Mouse (Mus musculus) heart, embryonic 11.5 days (tissue): ENCODE results near the gene Kat6b. TPM values are rescaled to one million over a fixed set of nuclear protein-coding genes. Genes with fewer than 3 reads are reported as not detected.

Source experiments
- ATAC-seq: fragments of 200-750 bp; cut with Nextera tagmentation; replicated peaks from 2 replicates; pipeline ENCODE4 v1.8.0; 2017; ENCODE audit warnings: moderate library complexity; ENCODE audit not compliant: insufficient number of reproducible peaks, low FRiP score, low TSS enrichment
- H3K27ac ChIP-seq: fragments of 300-500 bp; sonication (generic); 2 replicates; pipeline ENCODE4 v1.5.1; 2014; ENCODE audit warnings: mild to moderate bottlenecking, low read depth, low read length
- H3K27me3 ChIP-seq: fragments of 300-500 bp; sonication (generic); 2 replicates; pipeline ENCODE4 v1.6.1; 2014; ENCODE audit warnings: mild to moderate bottlenecking, low read length, mixed read lengths; ENCODE audit not compliant: control insufficient read depth, insufficient read depth
- H3K36me3 ChIP-seq: fragments of 300-500 bp; sonication (generic); 2 replicates; pipeline ENCODE4 v1.6.1; 2014; ENCODE audit warnings: mild to moderate bottlenecking, low read length, moderate library complexity, mixed read lengths; ENCODE audit not compliant: control insufficient read depth, insufficient read depth
- H3K4me1 ChIP-seq: fragments of 300-500 bp; sonication (generic); 2 replicates; pipeline ENCODE4 v1.6.1; 2014; ENCODE audit warnings: low read length; ENCODE audit not compliant: control insufficient read depth, insufficient read depth
- H3K4me2 ChIP-seq: fragments of 300-500 bp; sonication (generic); 2 replicates; pipeline ENCODE4 v1.6.1; 2014; ENCODE audit warnings: mild to moderate bottlenecking, moderate library complexity
- H3K4me3 ChIP-seq: fragments of 300-500 bp; sonication (generic); 2 replicates; pipeline ENCODE4 v1.5.1; 2014; ENCODE audit warnings: low read depth, low read length
- H3K9ac ChIP-seq: fragments of 300-500 bp; sonication (generic); 2 replicates; pipeline ENCODE4 v1.6.1; 2014; ENCODE audit warnings: mild to moderate bottlenecking, low read depth, low read length, moderate library complexity
- H3K9me3 ChIP-seq: fragments of 300-500 bp; sonication (generic); replicated peaks from 2 replicates; pipeline ENCODE4 v1.6.1; 2016; ENCODE audit warnings: low read length; ENCODE audit not compliant: control insufficient read depth
- WGBS: fragments of 180-500 bp; shearing (Covaris S2); extraction: QIAGEN DNeasy Blood & Tissue Kit; methylation state at CpG from one replicate; pipeline ENCODE4 v1.1.7; 2014; ENCODE audit not compliant: insufficient replicate concordance; 5-methylcytosine and 5-hydroxymethylcytosine counted together
- polyA plus RNA-seq: library from polyadenylated mRNA; unstranded; fragments of >200 nt; fragmentation: Nextera tagmentation; extraction: Ambion mirVana; gene quantifications from 2 replicates; pipeline ENCODE4 v1.2.1, GENCODE M21; 2014

Gene Kat6b
- polyA plus RNA-seq, 1 experiment from 2014 or later = 14.9 TPM

DNA sequence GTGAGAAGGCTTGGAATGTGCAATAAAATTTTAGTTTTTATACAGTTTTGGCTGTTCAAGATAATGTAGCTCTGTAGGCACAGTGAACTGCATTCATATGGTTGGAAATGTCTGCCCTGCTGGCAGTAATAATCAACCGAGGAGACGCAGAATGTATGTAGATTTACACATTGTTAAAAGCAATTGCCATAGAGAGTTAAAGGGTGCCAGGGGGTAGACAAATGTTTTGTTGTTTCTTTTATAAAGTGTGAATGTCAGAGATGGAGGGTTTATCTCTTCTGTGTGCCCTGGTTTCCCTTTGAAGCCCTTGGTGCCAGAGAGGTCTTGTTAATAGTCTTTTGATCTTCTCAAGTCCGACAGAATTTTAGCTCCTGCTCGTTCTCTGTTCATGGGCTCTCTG lies 127.7 kb downstream of the Kat6b start:
- no peak overlapping the region for H3K9ac ChIP-seq
- H3K4me3 ChIP-seq = no peak overlapping the region
- no peaks in the 10 kb centered on the region for H3K36me3 ChIP-seq
- no peak overlapping the region for H3K27ac ChIP-seq
- WGBS = 56% methylated on average over 4 of the region's 4 CpGs
- no peak overlapping the region for H3K4me2 ChIP-seq
- H3K27me3 ChIP-seq = no peaks in the 10 kb centered on the region
- peaks cover 10% of the 10 kb centered on the region for H3K4me1 ChIP-seq
- no peaks in the 10 kb centered on the region for H3K9me3 ChIP-seq
- ATAC-seq = no peak

DNA sequence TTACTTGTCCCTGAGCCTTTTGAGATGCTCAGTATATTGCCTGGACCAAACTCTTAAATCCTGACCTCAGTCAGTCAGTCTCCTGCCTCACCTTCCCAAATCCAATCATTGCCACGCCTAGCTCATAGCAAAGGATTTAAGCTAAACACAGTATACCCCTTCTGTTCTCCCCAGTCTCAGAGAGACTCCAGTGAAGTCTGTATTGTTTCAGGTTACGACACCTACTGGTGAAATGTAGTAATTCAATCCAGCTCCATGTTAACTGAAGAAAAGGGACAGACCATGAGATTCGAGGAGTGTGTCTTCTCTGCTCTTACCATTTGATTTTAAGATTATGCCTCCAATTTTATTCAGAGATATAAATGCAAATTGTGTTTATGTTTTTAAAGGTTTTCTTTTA lies 129.0 kb downstream of the Kat6b start:
- H3K4me3 ChIP-seq = no peak overlapping the region
- no peaks in the 10 kb centered on the region for H3K9me3 ChIP-seq
- no peaks in the 10 kb centered on the region for H3K36me3 ChIP-seq
- no peak for ATAC-seq
- no peak overlapping the region for H3K9ac ChIP-seq
- no peak overlapping the region for H3K4me2 ChIP-seq
- no peak overlapping the region for H3K27ac ChIP-seq
- WGBS = 14% methylated on average over 3 of the region's 3 CpGs
- H3K27me3 ChIP-seq = no peaks in the 10 kb centered on the region
- H3K4me1 ChIP-seq = peaks cover 10% of the 10 kb centered on the region

DNA sequence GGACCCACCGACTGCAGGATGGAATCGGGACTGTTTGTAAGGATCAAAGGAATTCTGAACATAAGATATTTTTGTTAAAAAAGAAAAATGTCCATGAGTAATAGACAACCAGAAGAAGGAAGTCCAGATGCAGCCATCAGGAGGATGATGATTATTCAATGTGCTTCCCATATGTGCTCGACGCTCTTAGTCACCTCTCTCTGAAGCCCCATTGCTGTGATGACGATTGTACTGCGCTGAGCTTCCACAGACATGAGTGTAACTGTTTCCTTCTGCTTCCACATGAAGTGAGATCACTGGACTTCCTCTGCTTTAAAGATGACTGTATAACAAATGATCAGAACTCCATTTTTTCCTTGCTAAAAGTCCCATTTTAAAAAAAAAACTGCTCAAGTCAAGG lies 131.8 kb downstream of the Kat6b start:
- H3K27ac ChIP-seq = no peak overlapping the region
- WGBS = 88% methylated on average over 6 of the region's 6 CpGs
- no peak overlapping the region for H3K4me3 ChIP-seq
- no peak overlapping the region for H3K9ac ChIP-seq
- no peaks in the 10 kb centered on the region for H3K9me3 ChIP-seq
- no peaks in the 10 kb centered on the region for H3K36me3 ChIP-seq
- no peaks in the 10 kb centered on the region for H3K27me3 ChIP-seq
- H3K4me1 ChIP-seq = peaks cover 4% of the 10 kb centered on the region; the same call in 1 of the 2 replicates
- no peak overlapping the region for H3K4me2 ChIP-seq
- no peak for ATAC-seq

DNA sequence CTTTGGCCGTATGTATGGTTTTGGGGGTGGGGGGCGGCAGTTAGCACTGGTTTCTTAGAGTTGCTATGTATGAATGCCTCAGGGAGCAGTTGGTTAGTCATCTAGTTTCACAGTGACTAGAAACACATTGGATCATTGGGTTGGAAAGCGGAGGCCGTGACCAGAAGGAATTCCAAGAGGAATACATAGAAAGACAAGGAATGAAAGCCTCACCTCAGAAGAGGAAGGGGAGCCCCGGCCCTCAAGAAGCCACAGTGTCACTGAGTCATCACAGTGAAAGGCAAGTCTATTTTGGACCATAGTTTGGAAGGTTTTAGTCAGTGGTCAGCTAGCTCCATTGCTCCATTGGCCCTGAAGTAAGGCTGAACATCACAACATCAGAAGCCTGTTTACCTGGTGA lies 132.9 kb downstream of the Kat6b start:
- H3K4me1 ChIP-seq = 0 out of 2 replicates have a peak, but pooled peaks cover under 1% of the 10 kb centered on the region
- no peak for ATAC-seq
- H3K27ac ChIP-seq = no peak overlapping the region
- no peak overlapping the region for H3K4me3 ChIP-seq
- H3K4me2 ChIP-seq = no peak overlapping the region
- no peak overlapping the region for H3K9ac ChIP-seq
- no peaks in the 10 kb centered on the region for H3K9me3 ChIP-seq
- 0 out of 2 replicates have a peak, but pooled peaks cover under 1% of the 10 kb centered on the region for H3K36me3 ChIP-seq
- H3K27me3 ChIP-seq = no peaks in the 10 kb centered on the region
- WGBS = 81% methylated on average over 5 of the region's 5 CpGs

DNA sequence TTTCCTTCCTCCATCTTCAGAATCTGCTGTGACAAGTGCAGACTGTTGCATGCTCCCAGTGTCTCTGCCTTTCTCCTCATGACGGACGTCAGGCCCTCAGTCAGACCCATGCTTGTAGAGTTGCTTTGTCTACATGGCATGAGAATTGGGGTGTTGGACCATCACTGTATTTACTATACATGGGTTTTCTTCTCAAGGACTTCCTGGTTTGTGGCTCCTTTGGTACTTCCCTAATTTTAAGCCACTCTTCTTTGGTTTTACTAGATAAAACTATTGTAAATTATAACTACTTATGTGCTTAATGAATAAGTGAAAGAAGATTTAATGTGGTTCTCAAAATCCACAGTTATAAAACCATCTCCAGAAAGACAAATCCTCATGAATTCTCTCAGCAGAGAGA lies 134.6 kb downstream of the Kat6b start:
- Histone ChIP-seq H3K4me3 (no peak overlapping the region), H3K27ac (no peak overlapping the region), H3K4me2 (no peak overlapping the region), H3K27me3 (no peaks in the 10 kb centered on the region), H3K36me3 (0 out of 2 replicates have a peak, but pooled peaks cover 3% of the 10 kb centered on the region), H3K9ac (no peak overlapping the region), H3K9me3 (no peaks in the 10 kb centered on the region), H3K4me1 (no peaks in the 10 kb centered on the region)
- WGBS = 82% methylated on average over 2 of the region's 2 CpGs
- no peak for ATAC-seq

DNA sequence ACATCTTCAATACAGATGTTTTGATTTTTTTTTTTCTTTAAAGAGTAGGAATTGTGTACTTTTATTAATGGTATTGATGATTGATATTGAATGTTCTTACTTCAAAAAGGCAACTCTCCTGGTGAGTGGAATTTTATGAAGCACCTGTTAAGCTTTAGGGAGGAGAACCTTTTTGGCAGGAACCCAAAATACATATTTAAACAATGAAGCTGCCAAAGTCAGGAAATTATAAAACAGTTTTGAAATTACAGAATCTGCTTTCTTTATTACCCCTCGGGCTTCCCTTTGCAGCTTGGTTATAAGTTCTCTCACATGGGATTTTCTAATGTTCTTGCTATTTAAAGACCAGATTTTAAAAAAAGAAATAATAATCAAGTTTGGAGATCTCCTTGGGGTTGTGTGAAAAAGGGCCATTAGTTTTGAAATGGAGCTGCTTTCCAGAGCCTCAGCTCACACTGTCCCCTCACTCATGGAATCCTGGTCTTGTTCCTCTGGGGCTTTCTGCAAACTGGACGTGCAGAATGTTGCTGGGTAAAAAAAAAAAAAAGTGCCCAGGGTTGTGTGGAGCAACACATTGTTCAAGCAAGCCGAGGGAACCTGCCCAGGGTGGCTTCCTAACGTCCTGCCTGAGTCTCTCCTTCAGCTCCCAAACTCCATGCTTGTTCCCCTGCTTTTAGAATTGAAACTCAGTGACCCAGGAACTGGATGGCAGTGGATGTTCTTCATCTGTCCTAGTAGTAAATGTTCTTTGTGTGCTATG lies 136.2 kb downstream of the Kat6b start:
- no peak overlapping the region for H3K27ac ChIP-seq
- no peaks in the 10 kb centered on the region for H3K4me1 ChIP-seq
- no peak overlapping the region for H3K4me3 ChIP-seq
- no peak overlapping the region for H3K4me2 ChIP-seq
- H3K9ac ChIP-seq = no peak overlapping the region
- 59% methylated on average over 4 of the region's 4 CpGs for WGBS
- no peaks in the 10 kb centered on the region for H3K27me3 ChIP-seq
- no peaks in the 10 kb centered on the region for H3K9me3 ChIP-seq
- no peak for ATAC-seq
- 0 out of 2 replicates have a peak, but pooled peaks cover 3% of the 10 kb centered on the region for H3K36me3 ChIP-seq

DNA sequence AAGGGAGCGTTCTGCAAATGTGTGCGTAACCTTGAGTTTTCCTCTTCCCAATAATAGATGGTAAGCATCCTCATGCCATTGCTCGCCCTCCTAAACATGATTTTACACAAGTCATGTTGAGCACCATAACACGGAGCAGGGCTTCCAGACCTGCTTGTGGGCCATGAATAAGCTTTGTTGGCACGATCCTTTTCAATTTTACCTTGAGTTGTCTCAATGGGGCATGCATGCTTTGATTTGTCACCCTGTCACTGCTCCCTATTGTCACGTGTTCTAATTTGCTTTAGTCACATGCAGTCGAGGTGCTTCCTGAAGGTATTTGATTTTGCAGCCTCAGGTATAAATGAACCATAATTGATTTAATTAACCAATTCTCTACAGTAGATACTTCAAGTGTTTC lies 138.7 kb downstream of the Kat6b start:
- Histone ChIP-seq H3K27me3 (no peaks in the 10 kb centered on the region), H3K36me3 (0 out of 2 replicates have a peak, but pooled peaks cover 3% of the 10 kb centered on the region)
- WGBS = 89% methylated on average over 7 of the region's 7 CpGs

DNA sequence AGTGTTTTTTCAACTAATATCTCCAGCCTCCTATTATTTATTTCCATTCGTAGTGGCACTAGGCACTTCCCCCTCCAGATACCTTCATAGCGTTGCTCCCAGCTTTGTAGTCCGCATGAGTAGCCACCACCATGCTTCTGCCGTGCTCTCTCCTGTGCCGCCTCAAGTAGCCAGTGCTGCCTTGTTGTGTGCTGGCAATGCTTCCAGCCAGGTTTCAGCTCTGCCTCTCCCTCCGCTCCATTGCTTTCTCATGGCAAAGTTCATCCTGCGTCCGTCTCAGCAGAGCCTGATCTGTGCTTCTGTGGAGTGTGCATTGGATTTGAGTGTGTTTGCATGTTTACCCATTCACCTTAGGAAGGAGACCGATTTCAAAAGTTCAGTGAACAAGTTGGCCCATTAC lies 144.7 kb downstream of the Kat6b start:
- 85% methylated on average over 9 of the region's 9 CpGs for WGBS
- Histone ChIP-seq H3K4me3 (no peak overlapping the region), H3K9me3 (no peaks in the 10 kb centered on the region), H3K9ac (no peak overlapping the region), H3K4me1 (no peaks in the 10 kb centered on the region), H3K27me3 (no peaks in the 10 kb centered on the region), H3K36me3 (peaks cover 9% of the 10 kb centered on the region), H3K4me2 (no peak overlapping the region), H3K27ac (no peak overlapping the region)
- no peak for ATAC-seq

More for the DNA sequence above, 138.7 kb downstream of the Kat6b start:
- H3K4me3 ChIP-seq = no peak overlapping the region
- H3K9ac ChIP-seq = no peak overlapping the region
- H3K27ac ChIP-seq = no peak overlapping the region
- no peaks in the 10 kb centered on the region for H3K4me1 ChIP-seq
- H3K9me3 ChIP-seq = no peaks in the 10 kb centered on the region
- no peak for ATAC-seq
- H3K4me2 ChIP-seq = no peak overlapping the region

DNA sequence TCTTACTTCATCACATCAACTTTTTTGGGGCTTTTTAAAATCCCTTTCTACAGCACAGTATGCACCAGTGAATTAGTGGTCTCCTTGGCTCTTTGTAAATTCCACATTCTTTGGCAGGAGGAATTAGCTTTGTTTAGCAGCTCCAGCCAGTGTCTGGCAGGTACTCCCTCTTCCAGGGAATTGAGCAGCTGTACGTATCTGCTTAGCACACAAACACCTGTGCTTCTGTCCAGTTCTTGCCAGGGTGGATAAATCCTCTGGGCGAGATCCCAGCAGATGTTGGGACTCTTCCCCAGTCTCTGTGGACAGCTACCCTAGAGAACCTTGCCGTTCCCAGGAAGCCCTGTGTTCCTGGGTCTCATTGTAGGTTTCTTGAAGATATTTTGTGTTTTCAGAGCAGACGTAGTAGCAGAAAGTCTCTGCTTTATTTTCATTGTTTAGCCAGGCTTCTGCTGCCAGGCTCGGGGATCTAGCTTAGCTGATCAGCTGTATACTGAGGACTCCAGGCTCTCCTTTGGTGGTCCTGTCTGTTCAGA lies 150.5 kb downstream of the Kat6b start:
- H3K27me3 ChIP-seq = no peaks in the 10 kb centered on the region
- no peak overlapping the region for H3K4me2 ChIP-seq
- no peak overlapping the region for H3K27ac ChIP-seq
- 81% methylated on average over 5 of the region's 5 CpGs for WGBS
- no peak for ATAC-seq
- no peaks in the 10 kb centered on the region for H3K9me3 ChIP-seq
- H3K9ac ChIP-seq = no peak overlapping the region
- H3K4me1 ChIP-seq = no peaks in the 10 kb centered on the region
- H3K4me3 ChIP-seq = no peak overlapping the region
- peaks cover 11% of the 10 kb centered on the region for H3K36me3 ChIP-seq
